ENCODE assay signal across 14 mouse cellular contexts in the genomic region with DNA sequence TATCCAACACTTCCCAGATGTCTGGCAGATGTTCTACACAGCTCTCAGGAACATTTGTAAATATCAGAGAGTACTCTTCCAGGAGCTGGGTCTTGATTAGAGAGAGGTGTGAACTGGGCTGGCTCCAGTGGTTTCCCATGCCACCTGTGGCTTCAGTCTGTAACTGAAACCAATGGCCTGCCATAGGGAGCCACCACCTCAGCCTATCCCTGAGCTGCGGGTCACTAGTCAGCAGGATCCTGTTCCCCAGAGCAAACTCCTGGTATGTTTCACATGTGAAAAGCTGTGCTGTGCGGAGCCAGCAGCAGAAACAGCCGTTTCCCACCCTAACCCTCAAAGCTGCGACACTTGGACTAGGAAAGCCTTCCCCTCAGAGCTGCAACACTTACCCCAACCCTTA.
"Had no signal": no experiment of that assay in that cellular context is flagged by ENCODE, and none has a peak within 500 bp of the region (broad histone marks: within the 10 kb centered on the region; RNA-seq: fewer than 3 reads in every experiment).

No protein-coding gene starts in this region.

- H3K27ac ChIP-seq: limb, embryonic 12.5 days; limb, embryonic 15.5 days; liver, embryonic 14.5 days; macrophage had no signal

- H3K4me3 ChIP-seq: limb, embryonic 12.5 days; limb, embryonic 15.5 days had no signal

- H3K36me3 ChIP-seq: limb, embryonic 12.5 days; limb, embryonic 15.5 days had no signal

- H3K9me3 ChIP-seq: limb, embryonic 12.5 days; limb, embryonic 15.5 days had no signal

- H3K27me3 ChIP-seq: limb, embryonic 12.5 days; limb, embryonic 15.5 days had no signal

- DNase-seq: kidney, adult 8-10 months; left cerebral cortex, postnatal 4 days; liver, postnatal 0 days; lung, embryonic 14.5 days; midbrain, embryonic 14.5 days; right cerebral cortex, postnatal 25 days; thymus, adult 18-20 months; thymus, postnatal 36 days had no signal

- ATAC-seq: liver, postnatal 0 days; lung, postnatal 0 days had no signal

- H3K4me2 ChIP-seq: limb, embryonic 12.5 days; limb, embryonic 15.5 days; liver, embryonic 11.5 days; lung, embryonic 14.5 days had no signal

- H3K9ac ChIP-seq: limb, embryonic 12.5 days; limb, embryonic 15.5 days; liver, embryonic 14.5 days; liver, postnatal 0 days; lung, embryonic 14.5 days had no signal

- H3K4me1 ChIP-seq: limb, embryonic 12.5 days; limb, embryonic 15.5 days had no signal
